Mouse (Mus musculus) heart, adult 2 months (tissue): ENCODE data around the gene Gga3.

Experiments
- CTCF ChIP-seq: fragments of 200-600 bp; IDR thresholded peaks from 2 replicates; pipeline ENCODE4 v1.8.1; 2022; ENCODE audit warnings: antibody characterized with exemption, mild to moderate bottlenecking, moderate library complexity
- EP300 ChIP-seq: fragments of 200-500 bp; IDR thresholded peaks from 2 replicates; pipeline ENCODE4 v1.6.1; 2011; ENCODE audit warnings: low read depth, low read length, control low read depth; ENCODE audit not compliant: insufficient read depth
- POLR2A ChIP-seq: fragments of 200-500 bp; IDR thresholded peaks from 2 replicates; pipeline ENCODE4 v1.6.1; 2011; ENCODE audit warnings: mild to moderate bottlenecking, low read depth, low read length, control low read depth; ENCODE audit not compliant: insufficient read depth

GRCm38 (mm10) chr11:115587984-115588383 is 15.9 kb downstream of the Gga3 start:
- TF ChIP-seq CTCF (no peak), EP300 (no peak), POLR2A (no peak)
